Mouse (Mus musculus): ENCODE measurements around the gene 0610009B22Rik. TPM values are rescaled to one million over a fixed set of nuclear protein-coding genes. Genes with fewer than 3 reads are reported as not detected.

Gene 0610009B22Rik
- polyA plus RNA-seq, 1 experiment from 2014 or later, result 75.5 TPM

- ATAC-seq (replicated peaks; ENCODE audit: extremely low read depth, insufficient read depth, low FRiP score), result no peak
These were observed 43.4 kb downstream of the 0610009B22Rik start for GRCm38 (mm10) chr11:51645293-51645692.

GRCm38 (mm10) chr11:51644217-51644616 lies 44.5 kb downstream of the 0610009B22Rik start:
- Histone ChIP-seq H3K4me1 (ENCODE audit: control insufficient read depth, insufficient read depth, low read length) (peaks cover 26% of the 10 kb centered on the region), H3K27ac (ENCODE audit: low read length) (peak overlapping the region; percentile 78), H3K4me2 (ENCODE audit: low read depth, low read length) (peak overlapping the region; percentile 34), H3K36me3 (ENCODE audit: control insufficient read depth, insufficient read depth) (peaks cover 15% of the 10 kb centered on the region), H3K9ac (ENCODE audit: low read length) (peak overlapping the region; percentile 40; the same call in 1 of the 2 replicates), H3K27me3 (ENCODE audit: control insufficient read depth, insufficient read depth, low read length) (no peaks in the 10 kb centered on the region), H3K9me3 (replicated peaks; ENCODE audit: control insufficient read depth, low read length) (no peaks in the 10 kb centered on the region), H3K4me3 (ENCODE audit: low read length) (no peak overlapping the region; the same call in 1 of the 2 replicates)
- no peak for ATAC-seq (replicated peaks; ENCODE audit: extremely low read depth, insufficient read depth, low FRiP score)
- WGBS, result 78% methylated on average over 16 of the region's 16 CpGs

More at GRCm38 (mm10) chr11:51645293-51645692, 43.4 kb downstream of the 0610009B22Rik start:
- peaks cover 35% of the 10 kb centered on the region for H3K4me1 ChIP-seq (ENCODE audit: control insufficient read depth, insufficient read depth, low read length)
- H3K4me3 ChIP-seq (ENCODE audit: low read length), result no peak overlapping the region
- no peaks in the 10 kb centered on the region for H3K9me3 ChIP-seq (replicated peaks; ENCODE audit: control insufficient read depth, low read length)
- peak overlapping the region; percentile 46; the same call in 1 of the 2 replicates for H3K9ac ChIP-seq (ENCODE audit: low read length)
- no peak overlapping the region for H3K4me2 ChIP-seq (ENCODE audit: low read depth, low read length)
- peak overlapping the region; percentile 63 for H3K27ac ChIP-seq (ENCODE audit: low read length)
- no peaks in the 10 kb centered on the region for H3K27me3 ChIP-seq (ENCODE audit: control insufficient read depth, insufficient read depth, low read length)
- peaks cover 15% of the 10 kb centered on the region for H3K36me3 ChIP-seq (ENCODE audit: control insufficient read depth, insufficient read depth)
- WGBS, result 45% methylated on average over 13 of the region's 13 CpGs

- Histone ChIP-seq H3K4me1 (ENCODE audit: control insufficient read depth, insufficient read depth, low read length) (peaks cover 21% of the 10 kb centered on the region), H3K9me3 (replicated peaks; ENCODE audit: control insufficient read depth, low read length) (no peaks in the 10 kb centered on the region), H3K4me2 (ENCODE audit: low read depth, low read length) (peak overlapping the region; percentile 34), H3K36me3 (ENCODE audit: control insufficient read depth, insufficient read depth) (peaks cover 15% of the 10 kb centered on the region), H3K27me3 (ENCODE audit: control insufficient read depth, insufficient read depth, low read length) (no peaks in the 10 kb centered on the region), H3K4me3 (ENCODE audit: low read length) (peak overlapping the region; percentile 18; the same call in 1 of the 2 replicates), H3K27ac (ENCODE audit: low read length) (peak overlapping the region; percentile 78), H3K9ac (ENCODE audit: low read length) (peak overlapping the region; percentile 40; the same call in 1 of the 2 replicates)
- no peak for ATAC-seq (replicated peaks; ENCODE audit: extremely low read depth, insufficient read depth, low FRiP score)
- 45% methylated on average over 15 of the region's 15 CpGs for WGBS
These were observed 44.9 kb downstream of the 0610009B22Rik start for GRCm38 (mm10) chr11:51643761-51644160.

GRCm38 (mm10) chr11:51643202-51643601 lies 45.5 kb downstream of the 0610009B22Rik start:
- H3K4me3 ChIP-seq (ENCODE audit: low read length), result 0 out of 2 replicates have a peak overlapping the region, but pooled peaks have one; percentile 18
- peaks cover 18% of the 10 kb centered on the region for H3K4me1 ChIP-seq (ENCODE audit: control insufficient read depth, insufficient read depth, low read length)
- peak overlapping the region; percentile 78 for H3K27ac ChIP-seq (ENCODE audit: low read length)
- WGBS, result 56% methylated on average over 9 of the region's 9 CpGs
- H3K4me2 ChIP-seq (ENCODE audit: low read depth, low read length), result peak overlapping the region; percentile 34
- ATAC-seq (replicated peaks; ENCODE audit: extremely low read depth, insufficient read depth, low FRiP score), result no peak
- no peaks in the 10 kb centered on the region for H3K27me3 ChIP-seq (ENCODE audit: control insufficient read depth, insufficient read depth, low read length)
- H3K36me3 ChIP-seq (ENCODE audit: control insufficient read depth, insufficient read depth), result peaks cover 15% of the 10 kb centered on the region
- no peaks in the 10 kb centered on the region for H3K9me3 ChIP-seq (replicated peaks; ENCODE audit: control insufficient read depth, low read length)
- peak overlapping the region; percentile 40; the same call in 1 of the 2 replicates for H3K9ac ChIP-seq (ENCODE audit: low read length)

GRCm38 (mm10) chr11:51640748-51641147 lies 47.9 kb downstream of the 0610009B22Rik start:
- no peak overlapping the region for H3K4me3 ChIP-seq (ENCODE audit: low read length)
- peaks cover 15% of the 10 kb centered on the region for H3K4me1 ChIP-seq (ENCODE audit: control insufficient read depth, insufficient read depth, low read length)
- H3K4me2 ChIP-seq (ENCODE audit: low read depth, low read length), result no peak overlapping the region
- no peak overlapping the region for H3K9ac ChIP-seq (ENCODE audit: low read length)
- no peak overlapping the region for H3K27ac ChIP-seq (ENCODE audit: low read length)
- no peaks in the 10 kb centered on the region for H3K27me3 ChIP-seq (ENCODE audit: control insufficient read depth, insufficient read depth, low read length)
- H3K9me3 ChIP-seq (replicated peaks; ENCODE audit: control insufficient read depth, low read length), result no peaks in the 10 kb centered on the region
- no peak for ATAC-seq (replicated peaks; ENCODE audit: extremely low read depth, insufficient read depth, low FRiP score)
- H3K36me3 ChIP-seq (ENCODE audit: control insufficient read depth, insufficient read depth), result peaks cover 15% of the 10 kb centered on the region
- 75% methylated on average over 7 of the region's 7 CpGs for WGBS

- 62% methylated on average over 5 of the region's 5 CpGs for WGBS
- H3K4me2 ChIP-seq (ENCODE audit: low read depth, low read length), result peak overlapping the region; percentile 54
These were observed 50.2 kb downstream of the 0610009B22Rik start for GRCm38 (mm10) chr11:51638497-51638896.

GRCm38 (mm10) chr11:51637971-51638414 lies 50.7 kb downstream of the 0610009B22Rik start:
- peak overlapping the region; percentile 26 for H3K4me3 ChIP-seq (ENCODE audit: low read length)

More at GRCm38 (mm10) chr11:51638497-51638896, 50.2 kb downstream of the 0610009B22Rik start:
- no peaks in the 10 kb centered on the region for H3K27me3 ChIP-seq (ENCODE audit: control insufficient read depth, insufficient read depth, low read length)
- ATAC-seq (replicated peaks; ENCODE audit: extremely low read depth, insufficient read depth, low FRiP score), result no peak
- H3K9me3 ChIP-seq (replicated peaks; ENCODE audit: control insufficient read depth, low read length), result no peaks in the 10 kb centered on the region
- H3K27ac ChIP-seq (ENCODE audit: low read length), result peak overlapping the region; percentile 74
- H3K4me3 ChIP-seq (ENCODE audit: low read length), result peak overlapping the region; percentile 26; the same call in 1 of the 2 replicates
- peaks cover 4% of the 10 kb centered on the region; the same call in 1 of the 2 replicates for H3K36me3 ChIP-seq (ENCODE audit: control insufficient read depth, insufficient read depth)
- H3K9ac ChIP-seq (ENCODE audit: low read length), result peak overlapping the region; percentile 55; the same call in 1 of the 2 replicates
- H3K4me1 ChIP-seq (ENCODE audit: control insufficient read depth, insufficient read depth, low read length), result peaks cover 15% of the 10 kb centered on the region

GRCm38 (mm10) chr11:51636323-51636684 lies 52.4 kb downstream of the 0610009B22Rik start:
- no peaks in the 10 kb centered on the region for H3K27me3 ChIP-seq (ENCODE audit: control insufficient read depth, insufficient read depth, low read length)
- H3K27ac ChIP-seq (ENCODE audit: low read length), result peak overlapping the region; percentile 83
- peak overlapping the region; percentile 92 for H3K4me2 ChIP-seq (ENCODE audit: low read depth, low read length)
- ATAC-seq (replicated peaks; ENCODE audit: extremely low read depth, insufficient read depth, low FRiP score), result no peak
- no peaks in the 10 kb centered on the region for H3K36me3 ChIP-seq (ENCODE audit: control insufficient read depth, insufficient read depth)
- peak overlapping the region; percentile 60 for H3K4me3 ChIP-seq (ENCODE audit: low read length)
- 5% methylated on average over 6 of the region's 6 CpGs for WGBS
- H3K9me3 ChIP-seq (replicated peaks; ENCODE audit: control insufficient read depth, low read length), result no peaks in the 10 kb centered on the region
- H3K9ac ChIP-seq (ENCODE audit: low read length), result peak overlapping the region; percentile 75
- H3K4me1 ChIP-seq (ENCODE audit: control insufficient read depth, insufficient read depth, low read length), result peaks cover 19% of the 10 kb centered on the region

More at GRCm38 (mm10) chr11:51637971-51638414, 50.7 kb downstream of the 0610009B22Rik start:
- H3K4me2 ChIP-seq (ENCODE audit: low read depth, low read length), result peak overlapping the region; percentile 54
- H3K27me3 ChIP-seq (ENCODE audit: control insufficient read depth, insufficient read depth, low read length), result no peaks in the 10 kb centered on the region
- H3K27ac ChIP-seq (ENCODE audit: low read length), result peak overlapping the region; percentile 74
- H3K9me3 ChIP-seq (replicated peaks; ENCODE audit: control insufficient read depth, low read length), result no peaks in the 10 kb centered on the region
- WGBS, result 9% methylated on average over 17 of the region's 17 CpGs
- peaks cover 15% of the 10 kb centered on the region for H3K4me1 ChIP-seq (ENCODE audit: control insufficient read depth, insufficient read depth, low read length)
- 0 out of 2 replicates have a peak, but pooled peaks have one; percentile 23 for ATAC-seq (replicated peaks; ENCODE audit: extremely low read depth, insufficient read depth, low FRiP score)
- H3K36me3 ChIP-seq (ENCODE audit: control insufficient read depth, insufficient read depth), result peaks cover 4% of the 10 kb centered on the region; the same call in 1 of the 2 replicates
- H3K9ac ChIP-seq (ENCODE audit: low read length), result peak overlapping the region; percentile 55

GRCm38 (mm10) chr11:51635525-51636322 lies 53.0 kb downstream of the 0610009B22Rik start, which contains the start of gene Rmnd5b:
TSS of gene Rmnd5b (minus strand) at chr11:51635896.
- Histone ChIP-seq H3K27me3 (ENCODE audit: control insufficient read depth, insufficient read depth, low read length) (no peaks in the 10 kb centered on the region), H3K4me1 (ENCODE audit: control insufficient read depth, insufficient read depth, low read length) (peaks cover 17% of the 10 kb centered on the region), H3K27ac (ENCODE audit: low read length) (peak within 1 kb of the TSS; percentile 83), H3K36me3 (ENCODE audit: control insufficient read depth, insufficient read depth) (no peaks in the 10 kb centered on the region), H3K9me3 (replicated peaks; ENCODE audit: control insufficient read depth, low read length) (no peaks in the 10 kb centered on the region), H3K9ac (ENCODE audit: low read length) (peak within 1 kb of the TSS; percentile 75), H3K4me2 (ENCODE audit: low read depth, low read length) (peak within 1 kb of the TSS; percentile 92), H3K4me3 (ENCODE audit: low read length) (peak within 1 kb of the TSS; percentile 60)
- peak; percentile 77 for ATAC-seq (replicated peaks; ENCODE audit: extremely low read depth, insufficient read depth, low FRiP score)
- under 1% methylated on average over 61 of the region's 61 CpGs for WGBS

Data from heart, embryonic 16.5 days (tissue).